Mouse (Mus musculus): ENCODE results near the gene Gm47791.

The Gm47791 gene

DNA sequence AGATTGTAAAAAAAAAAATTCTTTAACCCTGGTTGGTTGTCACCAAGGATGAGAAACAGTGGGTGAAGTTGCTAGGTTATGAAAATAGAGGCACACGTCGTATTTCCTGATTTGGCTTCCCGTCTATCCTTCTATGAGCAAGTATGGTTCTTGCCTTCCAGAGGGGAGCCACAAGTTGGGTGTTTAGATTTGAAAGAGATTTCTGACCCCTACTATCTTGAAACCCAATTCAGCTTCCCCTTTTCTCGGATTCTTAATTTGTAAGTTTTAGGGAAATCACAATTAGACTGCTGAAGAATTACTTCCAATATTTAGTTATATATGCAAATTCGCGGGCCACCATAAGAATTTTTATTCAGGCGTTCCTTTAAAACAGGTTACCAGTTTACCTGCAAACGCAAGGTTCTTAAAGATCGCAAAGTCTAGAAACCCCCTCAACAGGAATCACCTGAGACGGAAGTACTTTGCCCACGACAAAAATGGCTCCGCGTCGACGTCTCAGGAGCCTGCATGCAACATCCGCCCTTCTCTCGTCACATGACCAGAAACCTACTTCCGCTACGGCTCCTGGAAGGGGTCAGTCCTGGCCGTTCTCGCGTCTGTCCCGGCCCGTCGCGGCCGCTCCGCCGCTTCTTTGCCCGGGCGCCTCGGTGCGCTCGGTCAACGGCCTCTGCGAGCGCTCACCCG, 46.6 kb downstream of the Gm47791 start, which contains the start of gene Mff:
TSS of gene Mff (plus strand) at position 552 of the 687 bp plus-strand sequence.
- DNase-seq (ENCODE audit: extremely low spot score) = peak; percentile 92

All from embryo, embryonic 9.5 days (tissue).